Mouse (Mus musculus) MN1 (cell line): ENCODE measurements around the gene Fabp6.

ENCODE experiments used
- DNase-seq: peaks from one replicate; pipeline ENCODE4 v3.0.0-alpha.2; 2016; ENCODE audit warnings: low spot score

Gene Fabp6

GRCm38 (mm10) chr11:43601440-43601839, at the start of gene Fabp6:
TSS of gene Fabp6 (minus strand) at chr11:43601540.
- DNase-seq = no peak

- DNase-seq = no peak
Observed at GRCm38 (mm10) chr11:43645286-43645685, 43.9 kb upstream of the Fabp6 start.

- peak; percentile 98 for DNase-seq
Observed at GRCm38 (mm10) chr11:43643180-43643591, 41.8 kb upstream of the Fabp6 start.

- DNase-seq = no peak
Observed at GRCm38 (mm10) chr11:43638486-43638885, 37.1 kb upstream of the Fabp6 start.

GRCm38 (mm10) chr11:43636761-43637160, 35.4 kb upstream of the Fabp6 start:
- no peak for DNase-seq

GRCm38 (mm10) chr11:43633658-43634401, 32.5 kb upstream of the Fabp6 start:
- peak; percentile 97 for DNase-seq

GRCm38 (mm10) chr11:43633165-43633564, 31.8 kb upstream of the Fabp6 start:
- DNase-seq = no peak

GRCm38 (mm10) chr11:43632566-43632965, 31.2 kb upstream of the Fabp6 start:
- peak; percentile 44 for DNase-seq

GRCm38 (mm10) chr11:43631645-43632044, 30.3 kb upstream of the Fabp6 start:
- no peak for DNase-seq

GRCm38 (mm10) chr11:43626927-43627645, 25.7 kb upstream of the Fabp6 start:
- DNase-seq = peak; percentile 41

- peak; percentile 68 for DNase-seq
Observed at GRCm38 (mm10) chr11:43626300-43626926, 25.1 kb upstream of the Fabp6 start.

GRCm38 (mm10) chr11:43624341-43624740, 23.0 kb upstream of the Fabp6 start:
- peak; percentile 39 for DNase-seq

- no peak for DNase-seq
Observed at GRCm38 (mm10) chr11:43621769-43622168, 20.4 kb upstream of the Fabp6 start.

- DNase-seq = peak; percentile 65
Observed at GRCm38 (mm10) chr11:43618403-43618802, 17.1 kb upstream of the Fabp6 start.

- DNase-seq = peak; percentile 49
Observed at GRCm38 (mm10) chr11:43617924-43618323, 16.6 kb upstream of the Fabp6 start.

GRCm38 (mm10) chr11:43612834-43613488, 11.6 kb upstream of the Fabp6 start:
- DNase-seq = peak; percentile 93

- no peak for DNase-seq
Observed at GRCm38 (mm10) chr11:43610662-43611033, 9.3 kb upstream of the Fabp6 start.

GRCm38 (mm10) chr11:43610006-43610661, 8.8 kb upstream of the Fabp6 start:
- no peak for DNase-seq

- no peak for DNase-seq
Observed at GRCm38 (mm10) chr11:43608440-43608839, 7.1 kb upstream of the Fabp6 start.

GRCm38 (mm10) chr11:43605859-43606258, 4.5 kb upstream of the Fabp6 start:
- no peak for DNase-seq

- DNase-seq = no peak
Observed at GRCm38 (mm10) chr11:43604891-43605290, 3.6 kb upstream of the Fabp6 start.

GRCm38 (mm10) chr11:43604207-43604606, 2.9 kb upstream of the Fabp6 start:
- DNase-seq = no peak
